ENCODE assay signal across 8 mouse cellular contexts in genomic region chr5:110779998-110780760, GRCm38 (mm10). TPM values are rescaled to one million over a fixed set of nuclear protein-coding genes. Genes with fewer than 3 reads are reported as not detected.
A peak's percentile ranks its signal among the peaks of the same experiment; 100 is the strongest.
DNase-seq lines count a peak whose midpoint lies in the region; ATAC-seq lines count a peak whose summit lies in the region.

Gene Pus1, minus strand, starts transcription at chr5:110780659.

- no peaks in the 10 kb centered on the region for H3K27me3 ChIP-seq in hindbrain, embryonic 15.5 days

- H3K9ac ChIP-seq in hindbrain, embryonic 15.5 days, result peak within 1 kb of the TSS; percentile 69

- H3K9me3 ChIP-seq in hindbrain, embryonic 15.5 days, result no peaks in the 10 kb centered on the region

- peaks cover 10% of the 10 kb centered on the region; the same call in 1 of the 2 replicates for H3K36me3 ChIP-seq in hindbrain, embryonic 15.5 days

- peak within 1 kb of the TSS; percentile 91 for H3K4me2 ChIP-seq in hindbrain, embryonic 15.5 days

- peak; percentile 88 for ATAC-seq in hindbrain, embryonic 15.5 days (ENCODE audit: low FRiP score, low read depth)

- H3K4me3 ChIP-seq in hindbrain, embryonic 15.5 days, result peak within 1 kb of the TSS; percentile 81

- peak; percentile 89 for DNase-seq in R1 (ENCODE audit: low read depth, low spot score)
- peak; percentile 94 to 97 for DNase-seq in cerebellum, postnatal 25 days
- peak; percentile 95 for DNase-seq in frontal cortex, postnatal 36 days (ENCODE audit: low spot score in 2 of 2)
- DNase-seq in left cerebral cortex, adult 11 months (ENCODE audit: low spot score), result peak; percentile 83
- DNase-seq in lung, postnatal 4 days, result peak; percentile 95 to 96
- peak; percentile 86 for DNase-seq in retina, postnatal 7 days (ENCODE audit: low read depth, low spot score)
- peak; percentile 88 for DNase-seq in urinary bladder, adult 2 months (ENCODE audit: low spot score)

- peaks cover 24% of the 10 kb centered on the region for H3K4me1 ChIP-seq in hindbrain, embryonic 15.5 days (replicated peaks)

- peak within 1 kb of the TSS; percentile 45; the same call in 1 of the 2 replicates for H3K27ac ChIP-seq in hindbrain, embryonic 15.5 days (replicated peaks)

- 0% methylated on average over 57 of the region's 57 CpGs for WGBS in hindbrain, embryonic 15.5 days

RNA-seq across cellular contexts. Expression of gene Pus1, which starts in this region (rescaled TPM):
- polyA plus RNA-seq in hindbrain, embryonic 15.5 days (2015; fragmentation: Nextera tagmentation; extraction: Ambion mirVana), result 22.8 and 23.3 TPM in 2 replicates
- 23.2 and 25.6 TPM in 2 replicates for polyA plus RNA-seq in urinary bladder, adult 2 months (2012; rRNA removed)

Comparison
In these comparisons a context has a peak if more than half of its experiments do, and no peak if none do; other contexts are left out.
1. Peak in every context shown above with its lines: DNase-seq, ATAC-seq, H3K4me3 ChIP-seq and H3K27ac ChIP-seq.